Comparison of ENCODE assay signal across 8 mouse cellular contexts in the genomic region with DNA sequence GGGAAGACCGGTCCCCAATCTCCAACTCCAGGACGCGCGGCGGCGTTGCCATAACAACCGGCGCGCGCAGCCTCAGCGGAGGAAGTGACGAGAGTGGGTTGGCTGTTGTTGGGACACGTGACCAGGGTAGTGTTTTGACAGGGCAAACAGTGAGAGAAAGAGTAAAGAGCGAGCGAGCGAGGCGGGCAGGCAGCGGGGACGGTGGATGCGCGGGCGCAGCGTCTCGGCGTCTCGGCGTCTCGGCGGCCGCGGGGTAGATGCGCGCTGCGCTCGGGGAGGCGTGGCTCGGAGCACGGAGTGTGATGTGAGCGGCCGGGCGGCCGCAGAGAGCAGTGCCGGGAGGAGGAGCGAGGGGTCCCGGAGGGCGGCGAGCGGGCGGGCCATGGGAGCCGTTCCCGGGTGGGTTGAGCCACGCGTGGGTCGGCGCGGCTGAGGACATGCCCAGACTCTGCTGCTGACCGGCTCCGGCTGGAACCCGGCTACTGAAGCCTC. TPM values are rescaled to one million over a fixed set of nuclear protein-coding genes. Genes with fewer than 3 reads are reported as not detected.
DNase-seq lines count a peak whose midpoint lies in the region; ATAC-seq lines count a peak whose summit lies in the region.

Gene Fam214a, plus strand, starts transcription at position 129 of the 492 bp plus-strand sequence.

- peak; percentile 98 for ATAC-seq in hindbrain, embryonic 16.5 days

- no peaks in the 10 kb centered on the region for H3K27me3 ChIP-seq in hindbrain, embryonic 16.5 days (replicated peaks; ENCODE audit: control insufficient read depth, insufficient read depth, low read length)

- peak within 1 kb of the TSS; percentile 70 for H3K4me2 ChIP-seq in hindbrain, embryonic 16.5 days (ENCODE audit: low read length)

- H3K4me3 ChIP-seq in hindbrain, embryonic 16.5 days (ENCODE audit: low read length) = peak within 1 kb of the TSS; percentile 86
- peak within 1 kb of the TSS; percentile 57 for H3K4me3 ChIP-seq in macrophage (ENCODE audit: inconsistent target)

- WGBS in hindbrain, embryonic 16.5 days = under 1% methylated on average over 53 of the region's 59 CpGs
- whole genome bisulfite sequencing in macrophage (ENCODE audit: missing documents) = under 1% methylated on average over 50 of the region's 59 CpGs

- H3K4me1 ChIP-seq in hindbrain, embryonic 16.5 days (ENCODE audit: control insufficient read depth, insufficient read depth, low read depth, low read length) = peaks cover 11% of the 10 kb centered on the region

- H3K79me2 ChIP-seq in macrophage (ENCODE audit: inconsistent target) = no peaks in the 10 kb centered on the region

- peak within 1 kb of the TSS; percentile 79 for H3K9ac ChIP-seq in hindbrain, embryonic 16.5 days (ENCODE audit: low read depth, low read length)

- H3K27ac ChIP-seq in hindbrain, embryonic 16.5 days (ENCODE audit: low read depth, low read length) = peak within 1 kb of the TSS; percentile 81
- H3K27ac ChIP-seq in macrophage = peak within 1 kb of the TSS; percentile 89

- DNase-seq in R1 (ENCODE audit: low read depth, low spot score) = peak; percentile 96
- peak; percentile 93 to 95 for DNase-seq in cerebellum, postnatal 14 days
- peak; percentile 93 for DNase-seq in gastrocnemius, adult 18-20 months (ENCODE audit: low spot score)
- DNase-seq in left cerebral cortex, adult 18-20 months (ENCODE audit: low spot score in 2 of 2) = peak; percentile 95 to 97
- DNase-seq in right cerebral cortex, adult 18-20 months = peak; percentile 98
- DNase-seq in urinary bladder, postnatal 10 days (ENCODE audit: low spot score) = peak; percentile 74

- H3K36me3 ChIP-seq in hindbrain, embryonic 16.5 days (ENCODE audit: control insufficient read depth, insufficient read depth, low read length) = no peaks in the 10 kb centered on the region
- H3K36me3 ChIP-seq in macrophage (ENCODE audit: inconsistent target) = peaks cover 5% of the 10 kb centered on the region; the same call in 1 of the 2 replicates

- no peaks in the 10 kb centered on the region for H3K9me3 ChIP-seq in hindbrain, embryonic 16.5 days (ENCODE audit: control insufficient read depth, low read length)

RNA-seq across cellular contexts. Expression of gene Fam214a, which starts in this region (rescaled TPM):
- 10 to 100 TPM; 24.5 to 30.3 TPM for total RNA-seq in gastrocnemius, adult 18-20 months (2021)
- polyA plus RNA-seq in hindbrain, embryonic 16.5 days (2015; fragmentation: Nextera tagmentation; extraction: Ambion mirVana) = 20.5 and 22.3 TPM in 2 replicates
- 10 to 100 TPM; 28.2 to 28.6 TPM for total RNA-seq in left cerebral cortex, adult 18-20 months (2021)
- total RNA-seq in macrophage (2018; cell fraction: chromatin; rRNA removed) = 100 to 1,000 TPM in 6 of 26 experiments, 10 to 100 TPM in 13, 1 to 10 TPM in 7; 2.4 to 192 (median 33.0) TPM
- 10 to 100 TPM in 11 of 26 experiments, 1 to 10 TPM in 14, under 1 TPM in 1; 0.53 to 21.8 (median 4.6) TPM for total RNA-seq in macrophage (2018; cell fraction: cytosol; rRNA removed)
- total RNA-seq in macrophage (2018; cell fraction: nucleus; rRNA removed) = 100 to 1,000 TPM in 2 of 26 experiments, 10 to 100 TPM in 15, 1 to 10 TPM in 9; 1.1 to 132 (median 11.2) TPM
- polyA plus RNA-seq in macrophage (2018) = 2.3 to 14.6 TPM (median 12.4 TPM) in 3 replicates

Comparison
In these comparisons a context has a peak if more than half of its experiments do, and no peak if none do; other contexts are left out.
1. Peak in every context shown above with its lines: DNase-seq, ATAC-seq, H3K4me3 ChIP-seq and H3K27ac ChIP-seq.